Mouse (Mus musculus) midbrain, postnatal 0 days (tissue): ENCODE results near the gene Pip4k2a. TPM values are rescaled to one million over a fixed set of nuclear protein-coding genes. Genes with fewer than 3 reads are reported as not detected.
A peak's percentile ranks its signal among the peaks of the same experiment; 100 is the strongest.

Experiments used
- ATAC-seq: fragments of 200-750 bp; cut with Nextera tagmentation; 2 replicates; pipeline ENCODE4 v1.8.0; 2017; ENCODE audit warnings: moderate number of reproducible peaks, mild to moderate bottlenecking, moderate TSS enrichment, moderate library complexity; ENCODE audit not compliant: low FRiP score
- DNase-seq: peaks from one replicate; pipeline ENCODE4 v3.0.0-alpha.2; 2015; ENCODE audit warnings: low spot score
- H3K27ac ChIP-seq: fragments of 300-500 bp; sonication (generic); 2 replicates; pipeline ENCODE4 v1.5.1; 2014; ENCODE audit warnings: low read depth, mild to moderate bottlenecking, low read length, mixed read lengths
- H3K27me3 ChIP-seq: fragments of 300-500 bp; sonication (generic); 2 replicates; pipeline ENCODE4 v1.6.1; 2014; ENCODE audit warnings: low read length, control low read depth, mixed read lengths; ENCODE audit not compliant: insufficient read depth
- H3K36me3 ChIP-seq: fragments of 300-500 bp; sonication (generic); 2 replicates; pipeline ENCODE4 v1.6.1; 2014; ENCODE audit warnings: low read length, control low read depth, mixed read lengths; ENCODE audit not compliant: insufficient read depth
- H3K4me1 ChIP-seq: fragments of 300-500 bp; sonication (generic); 2 replicates; pipeline ENCODE4 v1.6.1; 2014; ENCODE audit warnings: mild to moderate bottlenecking, control low read depth, antibody characterized with exemption, low read length, mixed read lengths; ENCODE audit not compliant: insufficient read depth
- H3K4me2 ChIP-seq: fragments of 300-500 bp; sonication (generic); 2 replicates; pipeline ENCODE4 v1.6.1; 2014; ENCODE audit warnings: low read depth, mild to moderate bottlenecking, low read length, mixed read lengths; ENCODE audit not compliant: poor library complexity, severe bottlenecking
- H3K4me3 ChIP-seq: fragments of 300-500 bp; sonication (generic); 2 replicates; pipeline ENCODE4 v1.5.1; 2014; ENCODE audit warnings: low read depth, mild to moderate bottlenecking, low read length, moderate library complexity
- H3K9ac ChIP-seq: fragments of 300-500 bp; sonication (generic); replicated peaks from 2 replicates; pipeline ENCODE4 v1.6.1; 2014; ENCODE audit warnings: mild to moderate bottlenecking, low read length, moderate library complexity, mixed read lengths; ENCODE audit not compliant: poor library complexity, severe bottlenecking
- H3K9me3 ChIP-seq: fragments of 300-500 bp; sonication (generic); 2 replicates; pipeline ENCODE4 v1.6.1; 2016; ENCODE audit warnings: low read length, control low read depth
- CTCF ChIP-seq: IDR thresholded peaks from 2 replicates; pipeline ENCODE4 v1.5.1; 2016; ENCODE audit warnings: antibody characterized with exemption, mild to moderate bottlenecking
- WGBS: fragments of 180-500 bp; shearing (Covaris S2); extraction: QIAGEN DNeasy Blood & Tissue Kit; methylation state at CpG from one replicate; pipeline ENCODE4 v1.1.7; 2014; 5-methylcytosine and 5-hydroxymethylcytosine counted together
- polyA plus RNA-seq: library from polyadenylated mRNA; unstranded; fragments of >200 nt; fragmentation: Nextera tagmentation; extraction: Ambion mirVana; gene quantifications from 2 replicates; pipeline ENCODE4 v1.2.1, GENCODE M21; 2015
- total RNA-seq: library from RNA; depleted of rRNA; stranded (reverse); fragments of >200 nt; gene quantifications from 2 replicates; pipeline ENCODE4 v1.2.3, GENCODE M21; 2014

The Pip4k2a gene
- total and polyA plus RNA-seq, 2 experiments from 2014 or later = 7.1 to 8.1 TPM

GRCm38 (mm10) chr2:18821451-18822379 lies 176.2 kb downstream of the Pip4k2a start:
- peaks cover 4% of the 10 kb centered on the region; the same call in 1 of the 2 replicates for H3K4me1 ChIP-seq
- no peak overlapping the region; the same call in 1 of the 2 replicates for H3K27ac ChIP-seq
- H3K36me3 ChIP-seq = no peaks in the 10 kb centered on the region
- H3K9me3 ChIP-seq = no peaks in the 10 kb centered on the region
- H3K27me3 ChIP-seq = no peaks in the 10 kb centered on the region
- ATAC-seq (no peak), DNase-seq (no peak)
- H3K4me3 ChIP-seq = 0 out of 2 replicates have a peak overlapping the region, but pooled peaks have one; percentile 1
- no peak for TF ChIP-seq CTCF
- H3K4me2 ChIP-seq = no peak overlapping the region
- 49% methylated on average over 18 of the region's 18 CpGs for WGBS
- no peak overlapping the region for H3K9ac ChIP-seq

DNA sequence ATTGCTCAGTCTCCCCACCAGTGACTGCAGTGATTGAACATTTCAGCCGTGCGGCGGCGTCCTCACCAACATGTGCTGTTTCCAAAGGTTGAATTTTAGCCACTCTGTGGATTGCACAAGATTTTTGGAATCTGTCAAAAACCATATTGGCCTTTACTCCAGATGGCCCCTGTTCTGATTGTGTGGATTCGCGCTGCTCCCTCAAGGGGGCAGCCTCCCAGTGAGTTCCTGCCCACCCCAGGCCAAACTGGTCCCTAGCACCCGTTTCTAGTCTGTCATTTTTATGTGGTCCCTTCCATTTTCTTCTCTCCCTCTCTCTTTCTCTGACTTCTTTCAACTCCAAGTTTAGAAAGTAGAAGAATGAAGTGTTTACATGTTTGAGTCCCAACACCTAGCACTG lies 178.4 kb downstream of the Pip4k2a start:
- peak; percentile 18 for TF ChIP-seq CTCF
- Histone ChIP-seq H3K4me1 (peaks cover 4% of the 10 kb centered on the region; the same call in 1 of the 2 replicates), H3K36me3 (no peaks in the 10 kb centered on the region), H3K4me3 (no peak overlapping the region), H3K9ac (no peak overlapping the region), H3K27ac (no peak overlapping the region), H3K27me3 (no peaks in the 10 kb centered on the region), H3K9me3 (no peaks in the 10 kb centered on the region), H3K4me2 (no peak overlapping the region)
- ATAC-seq (no peak), DNase-seq (no peak)
- WGBS = 78% methylated on average over 7 of the region's 7 CpGs

- no peaks in the 10 kb centered on the region for H3K27me3 ChIP-seq
- ATAC-seq (no peak), DNase-seq (no peak)
- H3K4me3 ChIP-seq = no peak overlapping the region
- no peak overlapping the region for H3K4me2 ChIP-seq
- no peak for TF ChIP-seq CTCF
- WGBS = 83% methylated on average over 2 of the region's 2 CpGs
- no peak overlapping the region for H3K27ac ChIP-seq
- no peak overlapping the region for H3K9ac ChIP-seq
- no peaks in the 10 kb centered on the region for H3K9me3 ChIP-seq
- H3K4me1 ChIP-seq = no peaks in the 10 kb centered on the region
- H3K36me3 ChIP-seq = no peaks in the 10 kb centered on the region
These were observed 181.9 kb downstream of the Pip4k2a start for GRCm38 (mm10) chr2:18816036-18816435.

DNA sequence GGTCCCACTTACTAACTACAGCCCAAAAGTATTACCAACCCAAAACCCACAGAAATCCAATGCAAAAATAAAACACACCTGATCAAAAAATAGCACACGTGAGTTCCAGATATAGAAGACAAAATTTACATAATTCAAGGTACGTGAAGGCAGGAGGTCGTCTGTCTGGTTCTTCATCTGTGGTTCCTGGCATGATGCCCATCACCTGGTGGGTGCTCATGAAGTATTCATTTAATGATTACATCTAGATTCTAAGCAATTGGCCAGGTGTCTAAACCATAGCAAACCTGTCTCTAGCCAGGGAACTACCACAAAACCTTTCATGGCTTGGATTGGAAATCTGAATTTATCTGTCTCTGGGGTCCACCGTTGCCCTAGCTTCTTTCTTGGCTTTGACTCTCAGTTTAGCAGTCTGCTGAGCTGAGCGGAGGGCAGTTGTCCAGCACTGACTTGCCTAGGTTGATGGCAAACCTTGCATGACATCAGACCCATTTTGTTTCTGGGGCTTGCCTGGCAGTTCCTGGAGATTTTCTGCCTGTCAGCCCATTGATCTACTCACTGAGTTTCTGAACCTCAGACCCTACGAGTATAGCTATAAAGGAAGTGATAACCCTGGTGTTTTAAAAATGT lies 182.5 kb downstream of the Pip4k2a start:
- no peak overlapping the region for H3K27ac ChIP-seq
- TF ChIP-seq CTCF = no peak
- H3K4me3 ChIP-seq = no peak overlapping the region
- no peak overlapping the region for H3K9ac ChIP-seq
- DNase-seq (peak; percentile 28), ATAC-seq (no peak)
- no peaks in the 10 kb centered on the region for H3K36me3 ChIP-seq
- 76% methylated on average over 6 of the region's 6 CpGs for WGBS
- no peaks in the 10 kb centered on the region for H3K4me1 ChIP-seq
- no peak overlapping the region for H3K4me2 ChIP-seq
- no peaks in the 10 kb centered on the region for H3K9me3 ChIP-seq
- no peaks in the 10 kb centered on the region for H3K27me3 ChIP-seq

DNA sequence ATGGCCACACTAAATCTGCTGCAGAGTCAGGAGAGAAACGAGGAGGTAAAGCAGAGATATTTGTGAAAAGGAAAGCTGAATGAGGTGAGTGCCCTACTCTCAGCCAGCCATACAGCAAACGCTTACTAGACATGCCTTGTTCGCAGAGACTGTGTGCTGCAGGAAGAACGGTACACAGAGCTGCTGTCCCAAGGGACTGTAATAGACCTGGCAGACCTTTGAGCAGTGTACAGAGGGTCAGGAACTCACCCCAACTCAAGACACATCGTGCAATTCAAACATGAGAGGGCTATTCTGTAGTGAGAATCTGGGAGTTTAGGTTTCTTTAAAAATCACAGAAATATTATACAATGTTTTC lies 183.5 kb downstream of the Pip4k2a start:
- H3K27me3 ChIP-seq = no peaks in the 10 kb centered on the region
- ATAC-seq (no peak), DNase-seq (no peak)
- TF ChIP-seq CTCF = no peak
- WGBS = 44% methylated on average over 5 of the region's 5 CpGs
- H3K4me1 ChIP-seq = no peaks in the 10 kb centered on the region
- H3K27ac ChIP-seq = no peak overlapping the region
- H3K36me3 ChIP-seq = no peaks in the 10 kb centered on the region
- no peak overlapping the region for H3K9ac ChIP-seq
- H3K4me2 ChIP-seq = no peak overlapping the region
- H3K4me3 ChIP-seq = no peak overlapping the region
- H3K9me3 ChIP-seq = no peaks in the 10 kb centered on the region
